Mouse (Mus musculus) liver, embryonic 13.5 days (tissue): Measurements from ENCODE around the gene Tfdp2. TPM values are rescaled to one million over a fixed set of nuclear protein-coding genes. Genes with fewer than 3 reads are reported as not detected.
"Not testable (repeated sequence)": the region's sequence is repeated elsewhere in the genome, so short reads cannot be mapped to it uniquely, and the experiment has no call there.

Source experiments
- ATAC-seq: fragments of 200-750 bp; cut with Nextera tagmentation; 2 replicates; pipeline ENCODE4 v1.8.0; 2017; ENCODE audit warnings: low read depth, mild to moderate bottlenecking, moderate number of reproducible peaks, moderate library complexity
- DNase-seq: peaks from one replicate; pipeline ENCODE4 v3.0.0; 2022
- H3K27ac ChIP-seq: fragments of 300-500 bp; sonication (generic); 2 replicates; pipeline ENCODE4 v1.5.1; 2015; ENCODE audit warnings: moderate library complexity, mild to moderate bottlenecking, inconsistent platforms
- H3K27me3 ChIP-seq: fragments of 300-500 bp; sonication (generic); 2 replicates; pipeline ENCODE4 v1.6.1; 2015; ENCODE audit warnings: mild to moderate bottlenecking, inconsistent platforms
- H3K36me3 ChIP-seq: fragments of 300-500 bp; sonication (generic); 2 replicates; pipeline ENCODE4 v1.6.1; 2015; ENCODE audit warnings: mild to moderate bottlenecking, inconsistent platforms
- H3K4me1 ChIP-seq: fragments of 300-500 bp; sonication (generic); replicated peaks from 2 replicates; pipeline ENCODE4 v1.6.1; 2015; ENCODE audit warnings: inconsistent platforms
- H3K4me2 ChIP-seq: fragments of 300-500 bp; sonication (generic); 2 replicates; pipeline ENCODE4 v1.6.1; 2015; ENCODE audit warnings: inconsistent platforms, mild to moderate bottlenecking, moderate library complexity
- H3K4me3 ChIP-seq: fragments of 300-500 bp; sonication (generic); replicated peaks from 2 replicates; pipeline ENCODE4 v1.5.1; 2015; ENCODE audit warnings: mild to moderate bottlenecking, inconsistent platforms
- H3K9ac ChIP-seq: fragments of 300-500 bp; sonication (generic); 2 replicates; pipeline ENCODE4 v1.6.1; 2015; ENCODE audit warnings: mild to moderate bottlenecking, inconsistent platforms
- H3K9me3 ChIP-seq: fragments of 300-500 bp; sonication (generic); replicated peaks from 2 replicates; pipeline ENCODE4 v1.6.1; 2016; ENCODE audit warnings: inconsistent platforms
- WGBS: fragments of 180-500 bp; shearing (Covaris S2); methylation state at CpG from one replicate; pipeline ENCODE4 v1.1.7; 2015; ENCODE audit not compliant: insufficient replicate concordance; 5-methylcytosine and 5-hydroxymethylcytosine counted together
- polyA plus RNA-seq: library from polyadenylated mRNA; unstranded; fragments of >200 nt; fragmentation: Nextera tagmentation; extraction: Ambion mirVana; gene quantifications from 2 replicates; pipeline ENCODE4 v1.2.1, GENCODE M21; 2015

The Tfdp2 gene
- 86.0 and 110 TPM in 2 replicates for polyA plus RNA-seq

- Histone ChIP-seq H3K4me1 (peaks cover 27% of the 10 kb centered on the region), H3K9me3 (no peaks in the 10 kb centered on the region), H3K4me3 (peak within 1 kb of the TSS; percentile 78), H3K4me2 (peak within 1 kb of the TSS; percentile 100), H3K27me3 (no peaks in the 10 kb centered on the region), H3K9ac (peak within 1 kb of the TSS; percentile 81), H3K36me3 (no peaks in the 10 kb centered on the region), H3K27ac (peak within 1 kb of the TSS; percentile 81)
- under 1% methylated on average over 76 of the region's 81 CpGs for whole genome bisulfite sequencing
- DNase-seq (peak; percentile 86), ATAC-seq (peak; percentile 98)
Observed at GRCm38 (mm10) chr9:96195885-96196622, at the start of gene Tfdp2. Gene Tfdp2 (plus strand): TSS chr9:96196275.

GRCm38 (mm10) chr9:96152801-96153200 is 43.3 kb upstream of the Tfdp2 start:
- no peak overlapping the region for H3K4me3 ChIP-seq
- DNase-seq (no peak), ATAC-seq (no peak)
- no peaks in the 10 kb centered on the region for H3K36me3 ChIP-seq
- no peaks in the 10 kb centered on the region for H3K27me3 ChIP-seq
- H3K9me3 ChIP-seq = no peaks in the 10 kb centered on the region
- H3K4me2 ChIP-seq = no peak overlapping the region
- 77% methylated on average over 7 of the region's 7 CpGs for WGBS
- H3K27ac ChIP-seq = no peak overlapping the region
- no peaks in the 10 kb centered on the region for H3K4me1 ChIP-seq
- H3K9ac ChIP-seq = no peak overlapping the region

- DNase-seq (no peak), ATAC-seq (no peak)
- H3K9ac ChIP-seq = no peak overlapping the region
- no peaks in the 10 kb centered on the region for H3K27me3 ChIP-seq
- WGBS = 14% methylated on average over 4 of the region's 4 CpGs
- H3K4me2 ChIP-seq = no peak overlapping the region
- no peaks in the 10 kb centered on the region for H3K4me1 ChIP-seq
- H3K9me3 ChIP-seq = no peaks in the 10 kb centered on the region
- no peak overlapping the region for H3K4me3 ChIP-seq
- no peaks in the 10 kb centered on the region for H3K36me3 ChIP-seq
- H3K27ac ChIP-seq = no peak overlapping the region
Observed at GRCm38 (mm10) chr9:96158431-96158830, 37.6 kb upstream of the Tfdp2 start.

- H3K36me3 ChIP-seq = no peaks in the 10 kb centered on the region
- H3K4me2 ChIP-seq = no peak overlapping the region
- no peaks in the 10 kb centered on the region for H3K4me1 ChIP-seq
- H3K9ac ChIP-seq = no peak overlapping the region
- whole genome bisulfite sequencing = 47% methylated on average over 3 of the region's 3 CpGs
- no peak overlapping the region for H3K4me3 ChIP-seq
- no peak overlapping the region for H3K27ac ChIP-seq
- H3K9me3 ChIP-seq = no peaks in the 10 kb centered on the region
- no peak for ATAC-seq
- H3K27me3 ChIP-seq = no peaks in the 10 kb centered on the region
- no peak for DNase-seq
Observed at GRCm38 (mm10) chr9:96159047-96159446, 37.0 kb upstream of the Tfdp2 start.

DNA sequence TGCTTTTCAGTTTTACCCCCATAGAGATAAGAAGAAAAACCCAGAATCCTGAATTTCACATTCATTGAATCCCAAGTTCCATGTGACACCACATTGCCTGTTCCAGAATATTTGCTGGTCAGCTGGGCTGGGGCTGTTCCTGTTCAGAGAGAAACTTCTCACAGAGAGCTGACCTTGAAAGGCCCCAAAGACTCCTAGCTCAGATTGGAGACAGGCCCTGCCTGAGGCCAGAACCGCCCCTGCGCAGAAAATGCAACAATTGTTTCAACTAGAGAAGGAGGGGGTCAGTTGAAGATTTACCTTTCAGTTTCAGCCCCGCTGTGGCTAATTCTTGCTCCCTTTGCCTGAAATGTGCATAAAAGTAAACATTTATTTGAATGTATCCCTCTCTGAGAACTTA is 35.3 kb upstream of the Tfdp2 start:
- H3K9ac ChIP-seq = no peak overlapping the region
- H3K27me3 ChIP-seq = no peaks in the 10 kb centered on the region
- H3K4me1 ChIP-seq = no peaks in the 10 kb centered on the region
- ATAC-seq = no peak
- H3K4me2 ChIP-seq = no peak overlapping the region
- no peak overlapping the region for H3K4me3 ChIP-seq
- no peaks in the 10 kb centered on the region for H3K36me3 ChIP-seq
- H3K27ac ChIP-seq = no peak overlapping the region
- WGBS = 82% methylated on average over 3 of the region's 3 CpGs
- DNase-seq = no peak
- H3K9me3 ChIP-seq = no peaks in the 10 kb centered on the region

DNA sequence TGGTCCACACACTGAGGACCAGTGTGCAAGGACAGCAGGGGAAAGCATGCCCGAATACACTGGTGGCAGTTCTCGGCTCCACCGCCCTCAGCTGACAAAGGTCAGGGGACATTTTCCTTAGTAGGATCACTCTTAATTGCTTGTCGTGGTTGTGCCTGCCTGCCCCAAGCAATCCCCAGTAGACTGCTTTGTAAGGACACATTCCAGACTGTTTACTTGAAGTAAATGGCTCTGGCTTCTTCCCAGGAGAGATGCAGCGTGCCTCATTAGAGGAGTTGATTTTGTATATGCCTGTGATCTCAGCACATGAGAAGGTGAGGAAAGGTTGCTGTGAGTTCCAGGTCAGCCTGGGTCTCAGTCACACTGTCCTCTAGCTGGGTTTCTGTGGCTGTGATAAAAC is 33.7 kb upstream of the Tfdp2 start:
- Histone ChIP-seq H3K4me2 (no peak overlapping the region), H3K27me3 (no peaks in the 10 kb centered on the region), H3K9me3 (no peaks in the 10 kb centered on the region), H3K36me3 (no peaks in the 10 kb centered on the region), H3K4me1 (no peaks in the 10 kb centered on the region), H3K4me3 (no peak overlapping the region), H3K27ac (no peak overlapping the region), H3K9ac (no peak overlapping the region)
- no peak for DNase-seq
- 70% methylated on average over 5 of the region's 5 CpGs for WGBS
- ATAC-seq = no peak

- Histone ChIP-seq H3K27me3 (no peaks in the 10 kb centered on the region), H3K9me3 (no peaks in the 10 kb centered on the region), H3K9ac (no peak overlapping the region), H3K4me1 (no peaks in the 10 kb centered on the region), H3K27ac (no peak overlapping the region), H3K36me3 (no peaks in the 10 kb centered on the region), H3K4me3 (no peak overlapping the region), H3K4me2 (no peak overlapping the region)
- DNase-seq (no peak), ATAC-seq (no peak)
- 88% methylated on average over 7 of the region's 7 CpGs for WGBS
Observed at GRCm38 (mm10) chr9:96163443-96163842, 32.6 kb upstream of the Tfdp2 start.

DNA sequence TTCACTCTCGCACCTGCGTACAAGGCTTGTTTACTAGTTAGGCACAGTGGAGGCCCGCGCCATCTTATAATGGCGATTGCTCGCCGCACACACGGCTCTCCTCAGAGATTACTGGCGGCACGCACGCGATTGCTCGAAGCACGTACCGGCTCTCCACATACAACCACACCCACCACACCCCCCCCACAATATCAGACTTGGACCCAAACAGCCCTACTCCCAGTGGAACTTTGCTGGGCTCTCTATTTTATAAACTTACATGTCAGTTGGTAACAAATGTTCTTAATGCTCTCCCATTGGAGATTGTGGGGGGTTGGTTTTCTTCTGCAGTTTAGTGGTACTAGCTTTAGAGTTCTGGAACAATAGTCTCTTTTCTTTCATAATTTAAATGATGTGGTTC is 32.1 kb upstream of the Tfdp2 start:
- not testable (repeated sequence) for H3K27ac ChIP-seq, H3K4me3 ChIP-seq, ATAC-seq, DNase-seq, H3K9ac ChIP-seq, H3K9me3 ChIP-seq, H3K36me3 ChIP-seq, H3K4me1 ChIP-seq, H3K27me3 ChIP-seq, H3K4me2 ChIP-seq
- WGBS = 92% methylated on average over 15 of the region's 15 CpGs

- WGBS = 31% methylated on average over 5 of the region's 5 CpGs
- Histone ChIP-seq H3K27me3 (no peaks in the 10 kb centered on the region), H3K9ac (no peak overlapping the region), H3K4me3 (no peak overlapping the region), H3K4me2 (no peak overlapping the region), H3K36me3 (no peaks in the 10 kb centered on the region), H3K9me3 (no peaks in the 10 kb centered on the region), H3K27ac (no peak overlapping the region), H3K4me1 (no peaks in the 10 kb centered on the region)
- no peak for ATAC-seq
- DNase-seq = peak; percentile 37
Observed at GRCm38 (mm10) chr9:96167168-96167585, 28.9 kb upstream of the Tfdp2 start.

GRCm38 (mm10) chr9:96170600-96170999 is 25.5 kb upstream of the Tfdp2 start:
- Histone ChIP-seq H3K4me2 (no peak overlapping the region), H3K9ac (no peak overlapping the region), H3K36me3 (no peaks in the 10 kb centered on the region), H3K9me3 (no peaks in the 10 kb centered on the region), H3K4me3 (no peak overlapping the region), H3K4me1 (no peaks in the 10 kb centered on the region), H3K27ac (no peak overlapping the region), H3K27me3 (no peaks in the 10 kb centered on the region)
- 42% methylated on average over 3 of the region's 3 CpGs for WGBS
- DNase-seq = no peak
- ATAC-seq = no peak

DNA sequence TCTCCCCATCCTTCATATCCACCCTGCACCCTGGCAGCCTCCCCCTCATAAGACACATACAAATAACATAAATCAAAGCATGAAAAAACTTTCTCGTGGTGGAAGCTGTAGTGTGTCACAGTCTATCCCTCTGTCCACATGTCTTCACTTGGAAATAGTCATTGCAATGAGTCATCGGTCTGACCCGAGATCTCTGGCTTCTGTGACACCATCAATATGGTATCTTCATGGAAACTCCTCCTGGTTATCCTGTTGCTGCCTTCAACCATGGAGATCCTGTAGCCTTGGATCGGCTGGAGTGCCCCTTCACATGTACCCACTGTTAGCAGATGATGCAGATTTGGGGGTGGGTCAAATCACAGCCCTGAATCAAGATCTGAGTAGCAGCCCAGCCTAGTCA is 11.2 kb upstream of the Tfdp2 start:
- WGBS = 59% methylated on average over 4 of the region's 4 CpGs
- Histone ChIP-seq H3K9me3 (no peaks in the 10 kb centered on the region), H3K4me3 (no peak overlapping the region), H3K36me3 (no peaks in the 10 kb centered on the region), H3K27ac (no peak overlapping the region), H3K4me1 (peaks cover 7% of the 10 kb centered on the region; the same call in 1 of the 2 replicates), H3K27me3 (no peaks in the 10 kb centered on the region), H3K4me2 (no peak overlapping the region), H3K9ac (no peak overlapping the region)
- ATAC-seq = no peak
- no peak for DNase-seq

DNA sequence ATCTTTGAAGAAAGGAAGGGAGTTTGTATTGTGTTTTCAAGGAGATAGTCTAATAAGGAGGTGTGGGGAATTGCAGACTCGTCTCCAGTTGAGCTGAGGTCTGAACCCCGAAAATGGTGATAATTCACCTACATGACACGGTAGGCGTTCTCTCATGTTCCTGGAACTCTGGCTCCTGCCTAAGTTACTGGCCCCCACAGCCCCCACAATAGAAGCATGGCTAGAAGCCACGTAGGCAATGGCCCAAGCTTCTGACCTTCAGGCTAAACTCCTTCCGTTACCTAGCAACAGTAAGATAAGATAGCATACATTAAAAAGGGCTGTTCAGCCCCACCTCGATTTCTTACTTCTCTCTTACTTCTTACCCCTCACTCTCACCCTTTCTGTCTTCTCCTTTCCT is 9.4 kb upstream of the Tfdp2 start:
- DNase-seq (no peak), ATAC-seq (no peak)
- Histone ChIP-seq H3K9me3 (no peaks in the 10 kb centered on the region), H3K4me3 (no peak overlapping the region), H3K36me3 (no peaks in the 10 kb centered on the region), H3K4me1 (peaks cover 7% of the 10 kb centered on the region; the same call in 1 of the 2 replicates), H3K27ac (no peak overlapping the region), H3K9ac (no peak overlapping the region), H3K4me2 (no peak overlapping the region), H3K27me3 (no peaks in the 10 kb centered on the region)
- WGBS = 46% methylated on average over 7 of the region's 7 CpGs
